In the genomic region with DNA sequence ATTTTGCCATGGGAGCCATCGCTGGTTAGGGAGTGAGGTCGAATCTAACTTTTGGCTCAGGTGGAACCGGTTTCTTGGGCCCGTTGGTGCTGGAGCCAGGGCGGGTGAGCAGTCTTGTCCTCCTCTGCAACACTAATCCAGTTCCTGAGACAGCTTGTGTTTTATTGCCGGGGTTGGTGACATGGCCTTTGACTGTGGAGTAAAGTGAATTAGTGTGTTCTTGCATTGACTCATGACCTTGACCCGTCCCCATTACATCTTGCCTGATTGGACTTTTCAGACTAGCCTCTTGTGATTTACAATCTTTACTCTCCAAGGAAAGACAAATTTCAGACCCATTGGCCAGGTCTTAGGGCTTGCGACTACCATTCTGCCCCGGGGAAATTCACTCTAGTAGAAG, we compare ENCODE assay signal across 18 mouse cellular contexts.
DNase-seq lines count a peak whose midpoint lies in the region; ATAC-seq lines count a peak whose summit lies in the region.
"Had no signal": no experiment of that assay in that cellular context is flagged by ENCODE, and none has a peak within 500 bp of the region (broad histone marks: within the 10 kb centered on the region; RNA-seq: fewer than 3 reads in every experiment).

No protein-coding gene starts in this region.

- 19% methylated on average over 9 of the region's 9 CpGs for WGBS in kidney, embryonic 14.5 days

- H3K9ac ChIP-seq in kidney, embryonic 14.5 days (ENCODE audit: low read depth, low read length): no peak overlapping the region
- H3K9ac ChIP-seq: hindbrain, embryonic 12.5 days; limb, embryonic 12.5 days; liver, embryonic 14.5 days; midbrain, embryonic 13.5 days; stomach, embryonic 15.5 days had no signal

- peak; percentile 80 for ATAC-seq in kidney, embryonic 14.5 days (ENCODE audit: low FRiP score, low TSS enrichment)
- ATAC-seq: midbrain, embryonic 13.5 days had no signal

- DNase-seq in kidney, adult 8-10 months: no peak
- peak; percentile 38 to 45 for DNase-seq in kidney, postnatal 25 days
- no peak for DNase-seq in gastrocnemius, postnatal 25 days
- DNase-seq in cerebellum, adult 9-10 months: no peak
- no peak for DNase-seq in right cerebral cortex, adult 2 months (ENCODE audit: low spot score in 2 of 2)
- DNase-seq: cerebellum, postnatal 14 days; gastrocnemius, adult 2 months; heart, adult 2 months; spleen, adult 18-20 months; thymus, adult 2 months had no signal

- no peak overlapping the region for H3K4me3 ChIP-seq in kidney, embryonic 14.5 days (ENCODE audit: low read length)
- H3K4me3 ChIP-seq in brown adipose tissue, adult 24 weeks (ENCODE audit: insufficient read depth, low read depth, low read length): no peak overlapping the region
- H3K4me3 ChIP-seq: gastrocnemius, adult 2 months; heart, adult 2 months; hindbrain, embryonic 12.5 days; limb, embryonic 12.5 days; midbrain, embryonic 13.5 days; myocyte; stomach, embryonic 15.5 days had no signal

- H3K27ac ChIP-seq in kidney, embryonic 14.5 days (ENCODE audit: low read depth, low read length): no peak overlapping the region
- H3K27ac ChIP-seq in brown adipose tissue, adult 24 weeks (replicated peaks; ENCODE audit: low read depth, low read length): peak overlapping the region; percentile 57
- H3K27ac ChIP-seq: gastrocnemius, adult 2 months; heart, adult 2 months; hindbrain, embryonic 12.5 days; limb, embryonic 12.5 days; liver, embryonic 14.5 days; midbrain, embryonic 13.5 days; stomach, embryonic 15.5 days had no signal

- H3K9me3 ChIP-seq in kidney, embryonic 14.5 days (ENCODE audit: control insufficient read depth, low read length): no peaks in the 10 kb centered on the region
- H3K9me3 ChIP-seq: hindbrain, embryonic 12.5 days; limb, embryonic 12.5 days; midbrain, embryonic 13.5 days; stomach, embryonic 15.5 days had no signal

- no peaks in the 10 kb centered on the region for H3K36me3 ChIP-seq in kidney, embryonic 14.5 days (ENCODE audit: control insufficient read depth, insufficient read depth, low read length)
- H3K36me3 ChIP-seq: hindbrain, embryonic 12.5 days; limb, embryonic 12.5 days; midbrain, embryonic 13.5 days; stomach, embryonic 15.5 days had no signal

- H3K4me1 ChIP-seq in kidney, embryonic 14.5 days (ENCODE audit: control insufficient read depth, insufficient read depth, low read length): peaks cover 12% of the 10 kb centered on the region; the same call in 1 of the 2 replicates
- no peaks in the 10 kb centered on the region for H3K4me1 ChIP-seq in brown adipose tissue, adult 24 weeks (ENCODE audit: control insufficient read depth, insufficient read depth, insufficient read length, low read length)
- H3K4me1 ChIP-seq: midbrain, embryonic 13.5 days; stomach, embryonic 15.5 days had no signal

- H3K4me2 ChIP-seq in kidney, embryonic 14.5 days (replicated peaks; ENCODE audit: low read depth, low read length): no peak overlapping the region
- H3K4me2 ChIP-seq: hindbrain, embryonic 12.5 days; limb, embryonic 12.5 days; midbrain, embryonic 13.5 days; stomach, embryonic 15.5 days had no signal

- H3K27me3 ChIP-seq in kidney, embryonic 14.5 days (ENCODE audit: control insufficient read depth, insufficient read depth, low read length): peaks cover 3% of the 10 kb centered on the region
- H3K27me3 ChIP-seq: hindbrain, embryonic 12.5 days; limb, embryonic 12.5 days; midbrain, embryonic 13.5 days; stomach, embryonic 15.5 days had no signal

Comparison
In these comparisons a context has a peak if more than half of its experiments do, and no peak if none do; other contexts are left out.
1. DNase-seq: peak in kidney, postnatal 25 days (2 of 2); none in kidney, adult 8-10 months (0 of 2), gastrocnemius, postnatal 25 days (single experiment), cerebellum, adult 9-10 months (single experiment) and right cerebral cortex, adult 2 months (0 of 2).